30 mouse cellular contexts compared by ENCODE assay signal in the genomic region with DNA sequence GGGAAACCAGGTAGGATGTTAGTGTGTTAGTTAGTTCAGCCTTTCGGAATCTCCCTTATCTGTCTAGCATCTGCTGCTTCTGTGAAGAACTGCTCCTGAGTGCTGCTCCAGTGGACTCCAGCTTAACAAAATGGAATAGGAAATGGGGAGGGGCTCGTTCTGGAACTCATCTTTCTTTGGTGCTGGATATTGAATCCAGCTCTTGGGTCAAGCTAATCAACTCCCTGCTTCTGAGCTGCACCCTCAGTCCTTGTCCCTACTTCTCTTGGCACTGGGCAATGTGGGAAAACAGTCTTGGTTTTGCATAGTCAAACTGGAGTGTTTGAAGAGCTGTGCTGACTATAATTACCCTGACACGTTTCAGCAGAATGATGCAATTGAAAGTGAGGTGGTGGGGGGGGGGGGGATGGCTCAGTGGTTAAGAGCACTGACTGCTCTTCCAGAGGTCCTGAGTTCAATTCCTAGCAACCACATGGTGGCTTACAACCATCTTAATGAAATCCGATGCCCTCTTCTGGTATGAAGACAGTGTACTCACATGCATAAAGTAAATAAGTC. TPM values are rescaled to one million over a fixed set of nuclear protein-coding genes. Genes with fewer than 3 reads are reported as not detected.
DNase-seq lines count a peak whose midpoint lies in the region; ATAC-seq and TF ChIP-seq lines count a peak whose summit lies in the region.
"Had no signal": no experiment of that assay in that cellular context is flagged by ENCODE, and none has a peak within 500 bp of the region (broad histone marks: within the 10 kb centered on the region; RNA-seq: fewer than 3 reads in every experiment).

No protein-coding gene starts in this region.

- no peak for ATAC-seq in heart, postnatal 0 days (ENCODE audit: insufficient read depth, low read depth)
- ATAC-seq in heart, embryonic 11.5 days (replicated peaks; ENCODE audit: insufficient number of reproducible peaks, low FRiP score, low TSS enrichment) = no peak
- no peak for ATAC-seq in lung, embryonic 16.5 days (ENCODE audit: low read depth)
- ATAC-seq: forebrain, embryonic 14.5 days; hindbrain, embryonic 16.5 days had no signal

- DNase-seq in heart, adult 2 months = no peak
- no peak for DNase-seq in heart, adult 9 months (ENCODE audit: low spot score in 2 of 2)
- no peak for DNase-seq in heart, postnatal 0 days (ENCODE audit: low spot score)
- DNase-seq in lung, postnatal 14 days = no peak
- no peak for DNase-seq in ES-E14 (ENCODE audit: low read depth, low spot score)
- DNase-seq in right cerebral cortex, postnatal 10 days (ENCODE audit: low spot score in 2 of 2) = no peak
- DNase-seq: adrenal gland, postnatal 14 days; cerebellum, adult 11-12 months; cerebellum, adult 9-11 months; embryo, embryonic 11 days; kidney, adult 8-10 months; kidney, postnatal 25 days; liver, embryonic 13.5 days; lung, adult 2 months; lung, postnatal 36 days; right cerebral cortex, adult 18-20 months; right cerebral cortex, postnatal 4 days; thymus, adult 18-20 months; thymus, postnatal 25 days had no signal

- intact Hi-C loops in heart, adult 2 months (cut with DNase I) = no loop called here

- H3K9me3 ChIP-seq in heart, postnatal 0 days (replicated peaks; ENCODE audit: control insufficient read depth, low read length) = no peaks in the 10 kb centered on the region
- H3K9me3 ChIP-seq in heart, embryonic 11.5 days (replicated peaks; ENCODE audit: control insufficient read depth, low read length) = no peaks in the 10 kb centered on the region
- no peaks in the 10 kb centered on the region for H3K9me3 ChIP-seq in lung, embryonic 16.5 days (ENCODE audit: control insufficient read depth, low read length)
- no peaks in the 10 kb centered on the region for H3K9me3 ChIP-seq in ES-E14 (ENCODE audit: control insufficient read depth, insufficient read depth, low read depth, low read length)
- H3K9me3 ChIP-seq: embryonic facial prominence, embryonic 12.5 days; limb, embryonic 10.5 days; limb, embryonic 15.5 days; liver, embryonic 13.5 days; neural tube, embryonic 12.5 days had no signal

- peak overlapping the region; percentile 41 for H3K9ac ChIP-seq in heart, adult 2 months (ENCODE audit: low read depth, low read length)
- no peak overlapping the region for H3K9ac ChIP-seq in heart, postnatal 0 days (replicated peaks; ENCODE audit: low read depth, low read length)
- H3K9ac ChIP-seq in heart, embryonic 11.5 days (ENCODE audit: low read depth, low read length) = no peak overlapping the region
- no peak overlapping the region for H3K9ac ChIP-seq in lung, embryonic 16.5 days (ENCODE audit: low read length)
- H3K9ac ChIP-seq in ES-E14 (ENCODE audit: insufficient read depth, low read depth, low read length, poor library complexity, severe bottlenecking) = no peak overlapping the region; the same call in 1 of the 2 replicates
- H3K9ac ChIP-seq: embryonic facial prominence, embryonic 12.5 days; limb, embryonic 15.5 days; liver, embryonic 13.5 days; neural tube, embryonic 12.5 days had no signal

- no peak for TF ChIP-seq EP300 in heart, adult 2 months (IDR thresholded peaks at IDR 0.05; ENCODE audit: insufficient read depth, low read depth, low read length)
- no peak for TF ChIP-seq EP300 in heart, postnatal 0 days (IDR thresholded peaks at IDR 0.05; ENCODE audit: low read depth)

- H3K27ac ChIP-seq in heart, adult 2 months = peak overlapping the region; percentile 94
- 0 out of 2 replicates have a peak overlapping the region, but pooled peaks have one; percentile 55 for H3K27ac ChIP-seq in heart, postnatal 0 days (ENCODE audit: low read depth)
- no peak overlapping the region for H3K27ac ChIP-seq in heart, embryonic 11.5 days (ENCODE audit: low read depth, low read length)
- no peak overlapping the region for H3K27ac ChIP-seq in lung, embryonic 16.5 days (ENCODE audit: low read length)
- H3K27ac ChIP-seq in ES-E14 (ENCODE audit: insufficient read depth, low read depth, low read length, poor library complexity, severe bottlenecking) = peak overlapping the region; percentile 13; the same call in 1 of the 2 replicates
- H3K27ac ChIP-seq: embryonic facial prominence, embryonic 12.5 days; limb, embryonic 10.5 days; limb, embryonic 15.5 days; liver, embryonic 13.5 days; neural tube, embryonic 12.5 days; stomach, postnatal 0 days had no signal

- peaks cover 8% of the 10 kb centered on the region for H3K79me2 ChIP-seq in heart, adult 2 months (replicated peaks; ENCODE audit: control insufficient read depth, insufficient read depth, low read length)

- no peak for TF ChIP-seq POLR2A in heart, adult 2 months (IDR thresholded peaks at IDR 0.05; ENCODE audit: insufficient read depth, low read depth, low read length)

- H3K4me2 ChIP-seq in heart, postnatal 0 days (ENCODE audit: low read depth, low read length) = peak overlapping the region; percentile 58
- H3K4me2 ChIP-seq in heart, embryonic 11.5 days = no peak overlapping the region
- peak overlapping the region; percentile 16; the same call in 1 of the 2 replicates for H3K4me2 ChIP-seq in lung, embryonic 16.5 days (ENCODE audit: low read depth, low read length)
- H3K4me2 ChIP-seq: embryonic facial prominence, embryonic 12.5 days; limb, embryonic 15.5 days; liver, embryonic 13.5 days; midbrain, embryonic 11.5 days; neural tube, embryonic 12.5 days had no signal

- TF ChIP-seq CTCF in heart, adult 2 months (IDR thresholded peaks at IDR 0.05) = no peak
- TF ChIP-seq CTCF in heart, postnatal 0 days (IDR thresholded peaks at IDR 0.05; ENCODE audit: low read depth) = no peak

- no peaks in the 10 kb centered on the region for H3K27me3 ChIP-seq in heart, adult 2 months (ENCODE audit: control insufficient read depth, insufficient read depth, low read length)
- H3K27me3 ChIP-seq in heart, postnatal 0 days (ENCODE audit: control insufficient read depth, insufficient read depth, low read length) = no peaks in the 10 kb centered on the region
- no peaks in the 10 kb centered on the region for H3K27me3 ChIP-seq in heart, embryonic 11.5 days (ENCODE audit: control insufficient read depth, insufficient read depth, low read length)
- H3K27me3 ChIP-seq in lung, embryonic 16.5 days (ENCODE audit: control insufficient read depth, insufficient read depth, low read depth, low read length) = no peaks in the 10 kb centered on the region
- H3K27me3 ChIP-seq: embryonic facial prominence, embryonic 12.5 days; limb, embryonic 15.5 days; liver, embryonic 13.5 days; neural tube, embryonic 12.5 days had no signal

- WGBS in heart, adult 2 months = 38% methylated on average over 4 of the region's 4 CpGs
- 61% methylated on average over 4 of the region's 4 CpGs for WGBS in heart, postnatal 0 days
- WGBS in heart, embryonic 11.5 days (ENCODE audit: insufficient replicate concordance) = 75% methylated on average over 4 of the region's 4 CpGs
- 63% methylated on average over 4 of the region's 4 CpGs for WGBS in lung, embryonic 16.5 days

- H3K4me3 ChIP-seq in heart, adult 2 months = peak overlapping the region; percentile 64
- peak overlapping the region; percentile 35 for H3K4me3 ChIP-seq in heart, postnatal 0 days (ENCODE audit: low read depth, low read length)
- no peak overlapping the region for H3K4me3 ChIP-seq in heart, embryonic 11.5 days (ENCODE audit: low read depth, low read length)
- H3K4me3 ChIP-seq in lung, embryonic 16.5 days (ENCODE audit: low read length) = no peak overlapping the region
- 0 out of 4 replicates have a peak overlapping the region, but pooled peaks of 1 of the 2 experiments have one; percentile 10 for H3K4me3 ChIP-seq in ES-E14 (ENCODE audit: insufficient read depth in 1 of 2, low read depth in 1 of 2, low read length in 2 of 2, poor library complexity in 1 of 2, severe bottlenecking in 1 of 2)
- H3K4me3 ChIP-seq: embryonic facial prominence, embryonic 12.5 days; limb, embryonic 10.5 days; limb, embryonic 15.5 days; liver, embryonic 13.5 days; myocyte; neural tube, embryonic 12.5 days had no signal

- peaks cover 42% of the 10 kb centered on the region for H3K4me1 ChIP-seq in heart, adult 2 months (ENCODE audit: control insufficient read depth, insufficient read depth, low read length)
- H3K4me1 ChIP-seq in heart, postnatal 0 days (ENCODE audit: control insufficient read depth, insufficient read depth) = peaks cover 29% of the 10 kb centered on the region
- H3K4me1 ChIP-seq in heart, embryonic 11.5 days (ENCODE audit: control insufficient read depth, insufficient read depth, low read length) = peaks cover 32% of the 10 kb centered on the region
- peaks cover 23% of the 10 kb centered on the region for H3K4me1 ChIP-seq in lung, embryonic 16.5 days (replicated peaks; ENCODE audit: control insufficient read depth, insufficient read depth, low read length)
- peaks cover 13 to 23% of the 10 kb centered on the region in 2 experiments; a peak in 3 of 4 replicates for H3K4me1 ChIP-seq in ES-E14 (ENCODE audit: control insufficient read depth in 2 of 2, insufficient read depth in 2 of 2, low read length in 2 of 2, poor library complexity in 1 of 2)

- in situ Hi-C loops in ES-E14 (cut with MboI; ENCODE audit: low sequenced_read_pairs in 2 of 2, unreplicated experiment in 2 of 2) = no loop called here

- peaks cover 10% of the 10 kb centered on the region for H3K36me3 ChIP-seq in heart, adult 2 months (ENCODE audit: control insufficient read depth, insufficient read depth, low read length)
- no peaks in the 10 kb centered on the region; the same call in 1 of the 2 replicates for H3K36me3 ChIP-seq in heart, postnatal 0 days (replicated peaks; ENCODE audit: control insufficient read depth, insufficient read depth, low read length)
- no peaks in the 10 kb centered on the region for H3K36me3 ChIP-seq in heart, embryonic 11.5 days (ENCODE audit: control insufficient read depth, insufficient read depth, low read length)
- H3K36me3 ChIP-seq in lung, embryonic 16.5 days (ENCODE audit: control insufficient read depth, insufficient read depth, low read length) = no peaks in the 10 kb centered on the region
- peaks cover 3% of the 10 kb centered on the region for H3K36me3 ChIP-seq in ES-E14 (ENCODE audit: control insufficient read depth, insufficient read depth, low read length, poor library complexity, severe bottlenecking)
- H3K36me3 ChIP-seq: neural tube, embryonic 12.5 days had no signal

TF ChIP-seq in ES-E14, 5 proteins besides CTCF, POLR2A, EP300 and RAD21 (continues in another document):
- TF ChIP-seq ZC3H11A (IDR thresholded peaks at IDR 0.05; ENCODE audit: borderline replicate concordance, low read depth, low read length) (no peak), MAFK (IDR thresholded peaks at IDR 0.05; ENCODE audit: insufficient read depth, low read depth, low read length) (no peak), CHD2 (IDR thresholded peaks at IDR 0.05; ENCODE audit: low read depth, low read length) (no peak), ZNF384 (IDR thresholded peaks at IDR 0.05; ENCODE audit: low read depth, low read length) (no peak)

RNA-seq across cellular contexts. Expression of a gene that starts 25.6 kb away (rescaled TPM):
- total RNA-seq in heart, adult 2 months (2021) = 100 to 1,000 TPM in 1 of 2 experiments, 10 to 100 TPM in 1; 96.7 to 116 TPM
- polyA plus RNA-seq in heart, adult 2 months (2012; rRNA removed) = 65.0 and 86.1 TPM in 2 replicates
- total RNA-seq in heart, postnatal 0 days (2014; rRNA removed; ENCODE audit: low replicate concordance) = 47.6 and 64.0 TPM in 2 replicates
- polyA plus RNA-seq in heart, postnatal 0 days (2015; fragmentation: Nextera tagmentation; extraction: Ambion mirVana) = 6.7 and 9.0 TPM in 2 replicates
- 9.1 and 9.8 TPM in 2 replicates for polyA plus RNA-seq in heart, embryonic 11.5 days (2014; fragmentation: Nextera tagmentation; extraction: Ambion mirVana)
- 10.7 and 12.2 TPM in 2 replicates for polyA plus RNA-seq in lung, embryonic 16.5 days (2015; fragmentation: Nextera tagmentation; extraction: Ambion mirVana)
- total RNA-seq in ES-E14 (2012; rRNA removed) = 48.5 and 54.6 TPM in 2 replicates

Comparison
In these comparisons a context has a peak if more than half of its experiments do, and no peak if none do; other contexts are left out.
1. H3K27ac ChIP-seq: peak in heart, adult 2 months (single experiment), heart, postnatal 0 days (single experiment) and ES-E14 (single experiment); none in heart, embryonic 11.5 days (single experiment) and lung, embryonic 16.5 days (single experiment).
2. H3K4me3 ChIP-seq: peak in heart, adult 2 months (single experiment) and heart, postnatal 0 days (single experiment); none in heart, embryonic 11.5 days (single experiment) and lung, embryonic 16.5 days (single experiment).